Mouse (Mus musculus): Measurements from ENCODE around the gene Wdr35. TPM values are rescaled to one million over a fixed set of nuclear protein-coding genes. Genes with fewer than 3 reads are reported as not detected.

Gene Wdr35
- total and polyA plus RNA-seq, 3 experiments, result 5.9 to 8.8 (median 7.4) TPM

DNA sequence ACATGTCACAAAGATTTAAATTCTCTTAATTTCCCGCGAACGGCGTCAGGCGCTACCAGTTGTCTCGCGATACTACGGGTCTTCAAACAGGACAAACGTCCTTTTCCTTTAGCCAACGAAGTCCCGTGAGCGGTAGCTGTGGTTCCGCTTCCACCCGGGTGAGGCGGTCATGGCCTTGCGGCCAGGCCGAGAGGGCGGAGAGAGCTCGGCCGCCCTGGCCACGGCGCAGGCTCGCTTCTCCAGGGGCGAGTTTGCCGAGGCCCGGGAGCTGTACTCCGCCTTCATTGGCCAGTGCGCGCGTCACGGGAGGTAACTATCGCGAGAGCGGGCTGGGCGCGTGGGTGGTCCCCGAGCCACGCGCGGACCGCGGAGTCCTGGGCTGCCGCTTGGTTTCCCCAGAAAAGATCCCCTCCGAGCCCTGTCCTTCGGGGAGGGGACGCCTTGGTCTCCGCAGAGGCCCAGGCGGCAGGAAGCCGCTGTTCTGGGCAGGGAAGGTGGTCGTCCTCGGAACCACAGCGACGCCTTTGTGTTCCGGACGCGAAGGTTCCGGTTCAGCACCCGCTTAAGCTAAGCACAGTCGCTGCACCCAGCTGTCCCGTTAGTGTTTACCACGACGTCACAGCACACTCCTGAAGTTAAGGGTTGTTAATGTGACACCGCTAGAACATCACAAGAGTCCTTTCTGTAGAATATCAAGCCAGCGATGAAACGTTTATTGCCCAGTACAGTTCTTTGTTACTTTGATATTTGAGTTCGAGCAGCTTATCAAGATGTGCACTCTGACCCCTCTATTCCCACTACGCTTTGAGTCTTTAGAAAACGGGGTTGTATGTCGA is 56.4 kb downstream of the Wdr35 start, which contains the start of gene Ttc32:
Ttc32 (plus strand) TSS at position 110 of the 836 bp plus-strand sequence.
- DNase-seq (ENCODE audit: extremely low read depth), result peak; percentile 95
- no peaks in the 10 kb centered on the region; the same call in 1 of the 2 replicates for H3K79me2 ChIP-seq (replicated peaks; ENCODE audit: control insufficient read depth, extremely low read depth, insufficient read depth, poor library complexity, severe bottlenecking)
- H3K4me1 ChIP-seq (ENCODE audit: control insufficient read depth in 1 of 2, insufficient read depth in 2 of 2), result peaks cover 6 to 9% of the 10 kb centered on the region in 2 experiments; a peak in 3 of 4 replicates
- H3K4me2 ChIP-seq (ENCODE audit: insufficient read depth, low read depth, poor library complexity, severe bottlenecking), result peak within 1 kb of the TSS; percentile 100
- dilution Hi-C loops (cut with MboI; ENCODE audit: extremely low pct_ligation_motif_present, extremely low pct_unique_long_range_greater_than_20kb, low sequenced_read_pairs) (no loop called here), in situ Hi-C loops (cut with MboI; ENCODE audit: low pct_ligation_motif_present, low pct_unique_long_range_greater_than_20kb, low sequenced_read_pairs) (no loop called here)
- peak within 1 kb of the TSS; percentile 69 to 85 (median 71) for H3K4me3 ChIP-seq (replicated peaks in 1 of 3; ENCODE audit: low read depth in 2 of 3, low read length in 2 of 3, poor library complexity in 1 of 3)
- H3K27me3 ChIP-seq (replicated peaks), result no peaks in the 10 kb centered on the region
- H3K9ac ChIP-seq (ENCODE audit: insufficient read depth, low read depth), result peak within 1 kb of the TSS; percentile 71
- H3K9me3 ChIP-seq (replicated peaks; ENCODE audit: low read length), result no peaks in the 10 kb centered on the region
- peak; percentile 90 for TF ChIP-seq KAT2A (IDR thresholded peaks at IDR 0.05; ENCODE audit: insufficient replicate concordance, low read length)
- peak; percentile 76; the same call in 1 of the 2 replicates for TF ChIP-seq POLR2AphosphoS2 (IDR thresholded peaks at IDR 0.05; ENCODE audit: low read depth, low read length)
- TF ChIP-seq JUN (IDR thresholded peaks at IDR 0.05; ENCODE audit: insufficient read depth, low read depth, low read length), result no peak
- no peak for TF ChIP-seq SMC3 (IDR thresholded peaks at IDR 0.05; ENCODE audit: low read depth, low read length)
- peak; percentile 83 for TF ChIP-seq UBTF (IDR thresholded peaks at IDR 0.05; ENCODE audit: low read depth, low read length)
- peak; percentile 75 for TF ChIP-seq NRF1 (IDR thresholded peaks at IDR 0.05; ENCODE audit: low read depth, low read length)
- TF ChIP-seq ZMIZ1 (IDR thresholded peaks at IDR 0.05; ENCODE audit: low read depth, low read length), result peak; percentile 91
- TF ChIP-seq ZC3H11A (IDR thresholded peaks at IDR 0.05; ENCODE audit: low read depth, low read length), result no peak
- TF ChIP-seq MAZ (IDR thresholded peaks at IDR 0.05; ENCODE audit: low read depth, low read length), result no peak
- no peak for TF ChIP-seq JUND (conservative IDR thresholded peaks at IDR 0.05; ENCODE audit: low read depth, low read length)
- TF ChIP-seq BHLHE40 (IDR thresholded peaks at IDR 0.05; ENCODE audit: low read depth, low read length), result peak; percentile 99
- peak; percentile 47 for TF ChIP-seq MAX (IDR thresholded peaks at IDR 0.05; ENCODE audit: low read length)
- peak; percentile 99 for TF ChIP-seq E2F4 (IDR thresholded peaks at IDR 0.05; ENCODE audit: insufficient replicate concordance, low read depth, low read length)
- no peak for TF ChIP-seq ZNF384 (IDR thresholded peaks at IDR 0.05; ENCODE audit: low read depth, low read length)
- peak; percentile 50 for TF ChIP-seq ETS1 (conservative IDR thresholded peaks at IDR 0.05; ENCODE audit: low read depth, low read length)
- TF ChIP-seq GABPA (IDR thresholded peaks at IDR 0.05; ENCODE audit: insufficient replicate concordance, low read depth, low read length), result no peak
- TF ChIP-seq ELF1 (IDR thresholded peaks at IDR 0.05; ENCODE audit: low read depth, low read length), result peak; percentile 74
- peak; percentile 94 for TF ChIP-seq NELFE (IDR thresholded peaks at IDR 0.05; ENCODE audit: low read depth, low read length)
- TF ChIP-seq EP300 (IDR thresholded peaks at IDR 0.05; ENCODE audit: low read length), result no peak
- TF ChIP-seq MEF2A (IDR thresholded peaks at IDR 0.05; ENCODE audit: borderline replicate concordance, low read depth, low read length), result peak; percentile 41; the same call in 1 of the 2 replicates
- TF ChIP-seq CHD2 (IDR thresholded peaks at IDR 0.05; ENCODE audit: low read length), result peak; percentile 98
- TF ChIP-seq IRF4 (IDR thresholded peaks at IDR 0.05; ENCODE audit: low read depth, low read length), result peak; percentile 60; the same call in 1 of the 2 replicates
- peak; percentile 74 for TF ChIP-seq TBP (conservative IDR thresholded peaks at IDR 0.05; ENCODE audit: low read depth, low read length)
- TF ChIP-seq CTCF (conservative IDR thresholded peaks at IDR 0.05 in 1 of 2, IDR thresholded peaks at IDR 0.05 in 1 of 2; ENCODE audit: low read depth in 2 of 2, low read length in 2 of 2), result 0 out of 4 replicates have a peak, but pooled peaks of 1 of the 2 experiments have one; percentile 1
- peak; percentile 81 for TF ChIP-seq MXI1 (IDR thresholded peaks at IDR 0.05; ENCODE audit: low read depth, low read length)
- peak; percentile 54 for TF ChIP-seq TCF12 (IDR thresholded peaks at IDR 0.05; ENCODE audit: low read depth, low read length)
- TF ChIP-seq MYC (IDR thresholded peaks at IDR 0.05; ENCODE audit: low read depth, low read length), result peak; percentile 58; the same call in 1 of the 2 replicates
- TF ChIP-seq HCFC1 (IDR thresholded peaks at IDR 0.05; ENCODE audit: low read depth, low read length), result peak; percentile 77
- TF ChIP-seq PAX5 (IDR thresholded peaks at IDR 0.05; ENCODE audit: low read length), result no peak
- 0 out of 2 replicates have a peak, but pooled peaks have one; percentile 22 for TF ChIP-seq RCOR1 (conservative IDR thresholded peaks at IDR 0.05; ENCODE audit: low read depth, low read length)
- TF ChIP-seq POLR2A (IDR thresholded peaks at IDR 0.05; ENCODE audit: low read depth, low read length), result peak; percentile 86
- no peak for TF ChIP-seq USF2 (conservative IDR thresholded peaks at IDR 0.05; ENCODE audit: low read depth, low read length)
- no peak; the same call in 1 of the 2 replicates for TF ChIP-seq USF1 (IDR thresholded peaks at IDR 0.05; ENCODE audit: low read depth, low read length)
- peak; percentile 89 for TF ChIP-seq SIN3A (IDR thresholded peaks at IDR 0.05; ENCODE audit: low read length)
- 0 out of 2 replicates have a peak, but pooled peaks have one; percentile 15 for TF ChIP-seq MAFK (IDR thresholded peaks at IDR 0.05; ENCODE audit: insufficient replicate concordance, low read length)
- peaks cover 0 to 15% of the 10 kb centered on the region in 2 experiments for H3K36me3 ChIP-seq (replicated peaks in 1 of 2; ENCODE audit: control insufficient read depth in 1 of 2, insufficient read depth in 1 of 2, low read length in 1 of 2)
- peak within 1 kb of the TSS; percentile 77 for H3K27ac ChIP-seq (ENCODE audit: insufficient read depth, low read depth)

Measured in CH12.LX (cell line).